Mouse (Mus musculus): ENCODE measurements at regions not wholly inside any gene's neighbourhood (a gene's known extent, or its start where the extent isn't known, plus 50 kb on each side); places are given as distances from the start of the nearest gene placed in this dataset.
"Not testable (repeated sequence)": the region's sequence is repeated elsewhere in the genome, so short reads cannot be mapped to it uniquely, and the experiment has no call there.

- 41% methylated on average over 1 of the region's 1 CpGs for WGBS
- ATAC-seq (ENCODE audit: insufficient read depth) = no peak
- Histone ChIP-seq H3K36me3 (ENCODE audit: insufficient read depth) (no peaks in the 10 kb centered on the region), H3K9ac (no peak overlapping the region), H3K4me3 (ENCODE audit: low read depth, low read length) (no peak overlapping the region), H3K27me3 (ENCODE audit: insufficient read depth, low read length) (no peaks in the 10 kb centered on the region), H3K9me3 (ENCODE audit: low read depth, low read length) (no peaks in the 10 kb centered on the region), H3K4me1 (ENCODE audit: insufficient read depth) (no peaks in the 10 kb centered on the region), H3K27ac (ENCODE audit: low read depth) (no peak overlapping the region), H3K4me2 (no peak overlapping the region)
- no peak for DNase-seq
- no peak for TF ChIP-seq CTCF (IDR thresholded peaks at IDR 0.05; ENCODE audit: low read depth)
These were observed 209.6 kb upstream of the Rnf219 start for GRCm38 (mm10) chr14:104732036-104732435.

GRCm38 (mm10) chr14:104731319-104731995 lies 209.0 kb upstream of the Rnf219 start:
- Histone ChIP-seq H3K27me3 (ENCODE audit: insufficient read depth, low read length) (no peaks in the 10 kb centered on the region), H3K9ac (no peak overlapping the region), H3K4me1 (ENCODE audit: insufficient read depth) (no peaks in the 10 kb centered on the region), H3K4me3 (ENCODE audit: low read depth, low read length) (no peak overlapping the region), H3K4me2 (no peak overlapping the region), H3K36me3 (ENCODE audit: insufficient read depth) (no peaks in the 10 kb centered on the region), H3K27ac (ENCODE audit: low read depth) (no peak overlapping the region), H3K9me3 (ENCODE audit: low read depth, low read length) (no peaks in the 10 kb centered on the region)
- 44% methylated on average over 3 of the region's 3 CpGs for WGBS
- no peak for TF ChIP-seq CTCF (IDR thresholded peaks at IDR 0.05; ENCODE audit: low read depth)
- ATAC-seq (ENCODE audit: insufficient read depth) (no peak), DNase-seq (peak; percentile 62)

DNA sequence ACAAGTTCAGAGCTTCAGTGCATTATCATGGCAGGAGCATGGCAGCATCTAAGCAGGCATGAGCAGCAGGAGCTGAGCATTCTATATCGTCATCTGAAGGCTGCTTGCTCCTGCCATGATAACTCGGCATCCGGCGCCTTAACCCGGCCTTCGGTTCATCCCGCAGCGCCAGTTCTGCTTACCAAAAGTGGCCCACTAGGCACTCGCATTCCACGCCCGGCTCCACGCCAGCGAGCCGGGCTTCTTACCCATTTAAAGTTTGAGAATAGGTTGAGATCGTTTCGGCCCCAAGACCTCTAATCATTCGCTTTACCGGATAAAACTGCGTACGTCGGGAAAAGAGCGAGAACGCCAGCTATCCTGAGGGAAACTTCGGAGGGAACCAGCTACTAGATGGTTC lies 193.2 kb upstream of the Rnf219 start:
- 91% methylated on average over 22 of the region's 24 CpGs for WGBS
- DNase-seq; H3K36me3 ChIP-seq (ENCODE audit: insufficient read depth); H3K9me3 ChIP-seq (ENCODE audit: low read depth, low read length); H3K9ac ChIP-seq; H3K27me3 ChIP-seq (ENCODE audit: insufficient read depth, low read length); H3K4me1 ChIP-seq (ENCODE audit: insufficient read depth); H3K4me3 ChIP-seq (ENCODE audit: low read depth, low read length); H3K4me2 ChIP-seq; H3K27ac ChIP-seq (ENCODE audit: low read depth); ATAC-seq (ENCODE audit: insufficient read depth): not testable (repeated sequence)

DNA sequence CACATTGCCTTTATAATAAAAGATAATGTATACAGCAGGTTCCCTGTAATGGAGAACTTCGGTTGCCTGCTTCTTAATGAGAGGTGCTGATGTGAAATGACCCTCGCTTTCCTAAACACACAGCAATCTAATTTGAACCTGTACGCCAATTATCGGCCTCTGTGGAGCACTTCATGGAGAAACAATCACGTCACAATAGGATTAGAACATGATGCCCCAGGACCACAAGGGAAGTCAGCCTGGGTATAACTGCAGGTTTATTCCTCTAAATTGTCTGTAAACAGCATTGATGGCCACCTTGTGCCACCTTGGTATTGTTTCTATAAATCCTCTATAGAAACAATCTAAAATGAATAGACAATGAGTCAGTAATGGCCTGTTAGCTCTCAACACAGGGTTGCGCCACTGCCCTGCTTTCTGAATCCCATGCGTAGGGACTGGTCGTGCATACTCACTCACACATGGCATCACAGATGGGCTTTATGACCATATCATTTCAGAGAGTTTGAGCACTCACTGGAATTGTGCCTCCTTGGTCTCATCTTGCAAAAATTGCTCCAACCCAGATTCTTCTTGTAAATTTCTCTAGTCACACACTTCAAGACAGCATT lies 179.9 kb upstream of the Rnf219 start:
- Histone ChIP-seq H3K27me3 (ENCODE audit: insufficient read depth, low read length) (no peaks in the 10 kb centered on the region), H3K36me3 (ENCODE audit: insufficient read depth) (no peaks in the 10 kb centered on the region), H3K4me2 (no peak overlapping the region), H3K4me3 (ENCODE audit: low read depth, low read length) (no peak overlapping the region), H3K9me3 (ENCODE audit: low read depth, low read length) (no peaks in the 10 kb centered on the region), H3K27ac (ENCODE audit: low read depth) (no peak overlapping the region), H3K9ac (no peak overlapping the region), H3K4me1 (ENCODE audit: insufficient read depth) (no peaks in the 10 kb centered on the region)
- WGBS = 88% methylated on average over 8 of the region's 8 CpGs
- TF ChIP-seq CTCF (IDR thresholded peaks at IDR 0.05; ENCODE audit: low read depth) = no peak
- no peak for DNase-seq
- no peak for ATAC-seq (ENCODE audit: insufficient read depth)

- DNase-seq (no peak), ATAC-seq (ENCODE audit: insufficient read depth) (no peak)
- Histone ChIP-seq H3K4me2 (no peak overlapping the region), H3K4me3 (ENCODE audit: low read depth, low read length) (no peak overlapping the region), H3K27me3 (ENCODE audit: insufficient read depth, low read length) (no peaks in the 10 kb centered on the region), H3K9me3 (ENCODE audit: low read depth, low read length) (no peaks in the 10 kb centered on the region), H3K36me3 (ENCODE audit: insufficient read depth) (no peaks in the 10 kb centered on the region), H3K27ac (ENCODE audit: low read depth) (no peak overlapping the region), H3K9ac (no peak overlapping the region), H3K4me1 (ENCODE audit: insufficient read depth) (no peaks in the 10 kb centered on the region)
- TF ChIP-seq CTCF (IDR thresholded peaks at IDR 0.05; ENCODE audit: low read depth) = no peak
- 65% methylated on average over 4 of the region's 4 CpGs for WGBS
These were observed 176.5 kb upstream of the Rnf219 start for GRCm38 (mm10) chr14:104698962-104699361.

- WGBS = 79% methylated on average over 4 of the region's 4 CpGs
- no peak for TF ChIP-seq CTCF (IDR thresholded peaks at IDR 0.05; ENCODE audit: low read depth)
- Histone ChIP-seq H3K4me1 (ENCODE audit: insufficient read depth) (no peaks in the 10 kb centered on the region), H3K9me3 (ENCODE audit: low read depth, low read length) (no peaks in the 10 kb centered on the region), H3K9ac (no peak overlapping the region), H3K4me3 (ENCODE audit: low read depth, low read length) (no peak overlapping the region), H3K27me3 (ENCODE audit: insufficient read depth, low read length) (no peaks in the 10 kb centered on the region), H3K4me2 (no peak overlapping the region), H3K36me3 (ENCODE audit: insufficient read depth) (no peaks in the 10 kb centered on the region), H3K27ac (ENCODE audit: low read depth) (no peak overlapping the region)
- ATAC-seq (ENCODE audit: insufficient read depth) (no peak), DNase-seq (no peak)
These were observed 172.7 kb upstream of the Rnf219 start for GRCm38 (mm10) chr14:104695101-104695500.

GRCm38 (mm10) chr14:104694174-104694803 lies 171.8 kb upstream of the Rnf219 start:
- Histone ChIP-seq H3K9me3 (ENCODE audit: low read depth, low read length) (no peaks in the 10 kb centered on the region), H3K27ac (ENCODE audit: low read depth) (no peak overlapping the region), H3K27me3 (ENCODE audit: insufficient read depth, low read length) (no peaks in the 10 kb centered on the region), H3K4me1 (ENCODE audit: insufficient read depth) (no peaks in the 10 kb centered on the region), H3K4me2 (no peak overlapping the region), H3K36me3 (ENCODE audit: insufficient read depth) (no peaks in the 10 kb centered on the region), H3K4me3 (ENCODE audit: low read depth, low read length) (no peak overlapping the region), H3K9ac (no peak overlapping the region)
- WGBS = 77% methylated on average over 14 of the region's 14 CpGs
- no peak for TF ChIP-seq CTCF (IDR thresholded peaks at IDR 0.05; ENCODE audit: low read depth)
- no peak for DNase-seq
- ATAC-seq (ENCODE audit: insufficient read depth) = no peak
